Mouse (Mus musculus) megakaryocyte, embryonic 14.5 days (primary cell): ENCODE data around the gene Dhrs7.

ENCODE experiments used
- FLI1 ChIP-seq: IDR thresholded peaks from 2 replicates; pipeline ENCODE4 v1.6.1; 2012; ENCODE audit warnings: low read length, inconsistent platforms, mixed read lengths
- GATA1 ChIP-seq: IDR thresholded peaks from 3 replicates; pipeline ENCODE4 v1.6.1; 2012; ENCODE audit warnings: mixed read lengths, low read length, inconsistent platforms, borderline replicate concordance

DNA sequence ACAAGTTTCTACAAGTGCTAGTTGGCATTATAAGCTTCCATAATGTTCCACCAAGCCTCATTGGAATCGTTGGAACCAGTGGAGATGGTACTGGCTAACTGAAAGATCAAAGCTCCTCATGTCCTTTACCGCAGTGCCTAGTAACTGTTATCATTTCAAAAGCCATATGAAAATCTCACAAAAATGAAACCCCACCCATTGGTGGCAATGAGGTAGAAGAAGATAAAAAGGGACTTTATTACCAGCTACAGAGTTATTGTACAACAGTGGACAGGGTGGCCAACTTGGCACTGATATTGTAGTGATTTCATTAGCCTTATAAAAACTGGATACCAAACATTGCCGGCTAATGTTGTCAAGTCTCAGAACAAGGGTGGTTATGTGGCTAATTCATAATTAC lies 52.7 kb downstream of the Dhrs7 start:
- TF ChIP-seq GATA1, result no peak
- no peak for TF ChIP-seq FLI1
